Comparison of ENCODE assay signal across 24 mouse cellular contexts in the genomic region with DNA sequence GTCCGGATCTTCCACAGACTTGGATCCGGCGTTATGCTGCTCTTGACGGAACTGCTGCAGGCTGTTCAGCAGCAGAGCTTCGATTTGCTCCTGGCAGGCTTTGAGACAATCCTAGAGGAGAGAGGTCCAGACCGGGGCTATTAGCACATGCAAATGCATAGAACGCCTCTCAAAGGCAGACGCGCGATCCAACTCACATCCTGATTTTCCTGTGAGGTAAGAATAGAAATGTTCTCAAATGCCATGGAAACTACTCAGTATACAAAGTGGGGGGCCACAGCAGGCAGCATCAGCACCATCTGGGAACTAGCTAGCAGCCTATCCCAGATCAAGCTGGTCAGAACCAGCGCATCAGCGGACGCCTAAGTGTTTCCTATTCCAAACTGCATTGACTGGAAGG. TPM values are rescaled to one million over a fixed set of nuclear protein-coding genes. Genes with fewer than 3 reads are reported as not detected.
A peak's percentile ranks its signal among the peaks of the same experiment; 100 is the strongest.
DNase-seq lines count a peak whose midpoint lies in the region; ATAC-seq and TF ChIP-seq lines count a peak whose summit lies in the region.
"Had no signal": no experiment of that assay in that cellular context is flagged by ENCODE, and none has a peak within 500 bp of the region (broad histone marks: within the 10 kb centered on the region; RNA-seq: fewer than 3 reads in every experiment).

No protein-coding gene starts in this region.

- TF ChIP-seq EP300 in ES-Bruce4 (IDR thresholded peaks at IDR 0.05; ENCODE audit: insufficient read depth, low read depth, low read length) = peak; percentile 54

- H3K4me3 ChIP-seq in hindbrain, embryonic 16.5 days (ENCODE audit: low read length) = no peak overlapping the region
- H3K4me3 ChIP-seq in hindbrain, embryonic 14.5 days (replicated peaks; ENCODE audit: low read length) = no peak overlapping the region
- no peak overlapping the region for H3K4me3 ChIP-seq in ES-Bruce4 (ENCODE audit: low read depth, low read length)
- H3K4me3 ChIP-seq in midbrain, embryonic 16.5 days (ENCODE audit: low read depth, low read length) = no peak overlapping the region
- H3K4me3 ChIP-seq: layer of hippocampus, adult 2 months; neural tube, embryonic 12.5 days had no signal

- no peaks in the 10 kb centered on the region for H3K4me1 ChIP-seq in hindbrain, embryonic 16.5 days (ENCODE audit: control insufficient read depth, insufficient read depth, low read depth, low read length)
- H3K4me1 ChIP-seq in hindbrain, embryonic 14.5 days (replicated peaks; ENCODE audit: control insufficient read depth, insufficient read depth, low read length) = no peaks in the 10 kb centered on the region; the same call in 1 of the 2 replicates
- peaks cover 1% of the 10 kb centered on the region for H3K4me1 ChIP-seq in ES-Bruce4 (ENCODE audit: control insufficient read depth, insufficient read depth, low read length)
- peaks cover 6% of the 10 kb centered on the region for H3K4me1 ChIP-seq in midbrain, embryonic 16.5 days (ENCODE audit: control insufficient read depth, insufficient read depth, low read length)

- no peak overlapping the region; the same call in 1 of the 2 replicates for H3K9ac ChIP-seq in hindbrain, embryonic 16.5 days (ENCODE audit: low read depth, low read length)
- H3K9ac ChIP-seq in hindbrain, embryonic 14.5 days = no peak overlapping the region
- no peak overlapping the region for H3K9ac ChIP-seq in ES-Bruce4 (ENCODE audit: low read depth, poor library complexity, severe bottlenecking)
- 0 out of 2 replicates have a peak overlapping the region, but pooled peaks have one; percentile 3 for H3K9ac ChIP-seq in midbrain, embryonic 16.5 days (ENCODE audit: low read depth, low read length)
- H3K9ac ChIP-seq: neural tube, embryonic 12.5 days had no signal

- WGBS in hindbrain, embryonic 16.5 days = 48% methylated on average over 13 of the region's 13 CpGs
- WGBS in hindbrain, embryonic 14.5 days = 65% methylated on average over 13 of the region's 13 CpGs
- WGBS in midbrain, embryonic 16.5 days = 51% methylated on average over 13 of the region's 13 CpGs

- H3K9me3 ChIP-seq in hindbrain, embryonic 16.5 days (ENCODE audit: control insufficient read depth, low read length) = no peaks in the 10 kb centered on the region
- H3K9me3 ChIP-seq in hindbrain, embryonic 14.5 days (ENCODE audit: control insufficient read depth, low read length) = no peaks in the 10 kb centered on the region
- H3K9me3 ChIP-seq in ES-Bruce4 (replicated peaks; ENCODE audit: control insufficient read depth, insufficient read depth, low read length, poor library complexity, severe bottlenecking) = no peaks in the 10 kb centered on the region
- no peaks in the 10 kb centered on the region for H3K9me3 ChIP-seq in midbrain, embryonic 16.5 days (replicated peaks; ENCODE audit: control insufficient read depth, low read length, poor library complexity, severe bottlenecking)
- H3K9me3 ChIP-seq: neural tube, embryonic 12.5 days had no signal

- no peaks in the 10 kb centered on the region for H3K36me3 ChIP-seq in hindbrain, embryonic 16.5 days (ENCODE audit: control insufficient read depth, insufficient read depth, low read length)
- H3K36me3 ChIP-seq in hindbrain, embryonic 14.5 days (replicated peaks; ENCODE audit: control insufficient read depth, insufficient read depth) = no peaks in the 10 kb centered on the region
- H3K36me3 ChIP-seq in ES-Bruce4 (ENCODE audit: control insufficient read depth, insufficient read depth, low read length, poor library complexity, severe bottlenecking) = no peaks in the 10 kb centered on the region
- H3K36me3 ChIP-seq in midbrain, embryonic 16.5 days (ENCODE audit: control insufficient read depth, insufficient read depth, low read length) = no peaks in the 10 kb centered on the region

- TF ChIP-seq CTCF in ES-Bruce4 (IDR thresholded peaks at IDR 0.05; ENCODE audit: low read depth, low read length) = no peak
- no peak for TF ChIP-seq CTCF in brain, embryonic 14.5 days (IDR thresholded peaks at IDR 0.05; ENCODE audit: borderline replicate concordance, extremely low read depth, insufficient read depth, insufficient read length)

- no peak overlapping the region for H3K27ac ChIP-seq in hindbrain, embryonic 16.5 days (ENCODE audit: low read depth, low read length)
- H3K27ac ChIP-seq in hindbrain, embryonic 14.5 days = no peak overlapping the region
- H3K27ac ChIP-seq in ES-Bruce4 (ENCODE audit: insufficient read depth, low read length) = no peak overlapping the region
- no peak overlapping the region for H3K27ac ChIP-seq in midbrain, embryonic 16.5 days (ENCODE audit: low read length)
- H3K27ac ChIP-seq: layer of hippocampus, adult 2 months; neural tube, embryonic 12.5 days had no signal

- ATAC-seq in hindbrain, embryonic 16.5 days = 0 out of 2 replicates have a peak, but pooled peaks have one; percentile 10
- no peak for ATAC-seq in hindbrain, embryonic 14.5 days (ENCODE audit: low FRiP score)
- no peak for ATAC-seq in midbrain, embryonic 16.5 days
- ATAC-seq: lung, postnatal 0 days had no signal

- H3K27me3 ChIP-seq in hindbrain, embryonic 16.5 days (replicated peaks; ENCODE audit: control insufficient read depth, insufficient read depth, low read length) = no peaks in the 10 kb centered on the region
- H3K27me3 ChIP-seq in hindbrain, embryonic 14.5 days (ENCODE audit: control insufficient read depth, insufficient read depth, low read length) = no peaks in the 10 kb centered on the region
- no peaks in the 10 kb centered on the region for H3K27me3 ChIP-seq in ES-Bruce4 (ENCODE audit: control insufficient read depth, insufficient read depth, low read length, poor library complexity, severe bottlenecking)
- H3K27me3 ChIP-seq in midbrain, embryonic 16.5 days (ENCODE audit: control insufficient read depth, insufficient read depth, low read depth, low read length) = no peaks in the 10 kb centered on the region
- H3K27me3 ChIP-seq: neural tube, embryonic 12.5 days had no signal

- TF ChIP-seq POLR2A in ES-Bruce4 (IDR thresholded peaks at IDR 0.05; ENCODE audit: insufficient read depth, low read length) = no peak
- TF ChIP-seq POLR2A in brain, embryonic 14.5 days (IDR thresholded peaks at IDR 0.05; ENCODE audit: borderline replicate concordance, extremely low read depth, insufficient read depth, insufficient read length, poor library complexity, severe bottlenecking) = no peak

- DNase-seq in hindbrain, embryonic 14.5 days (ENCODE audit: low spot score) = no peak
- peak; percentile 83 for DNase-seq in brain, embryonic 14.5 days (ENCODE audit: low read depth)
- DNase-seq in kidney, postnatal 14 days = no peak
- DNase-seq in spleen, postnatal 14 days (ENCODE audit: low spot score in 2 of 2) = no peak
- DNase-seq: adrenal gland, postnatal 25 days; cerebellum, adult 18-20 months; cerebellum, postnatal 36 days; gastrocnemius, postnatal 10 days; heart, adult 18-20 months; heart, postnatal 36 days; kidney, adult 11 months; layer of hippocampus, postnatal 36 days; liver; thymus, adult 18-20 months had no signal

- H3K4me2 ChIP-seq in hindbrain, embryonic 16.5 days (ENCODE audit: low read length) = no peak overlapping the region
- no peak overlapping the region for H3K4me2 ChIP-seq in hindbrain, embryonic 14.5 days (replicated peaks)
- 0 out of 2 replicates have a peak overlapping the region, but pooled peaks have one; percentile 9 for H3K4me2 ChIP-seq in midbrain, embryonic 16.5 days (ENCODE audit: low read length)
- H3K4me2 ChIP-seq: neural tube, embryonic 12.5 days had no signal

RNA-seq across cellular contexts. Expression of gene Tigar, which starts 21.0 kb away (rescaled TPM):
- 6.0 and 8.6 TPM in 2 replicates for polyA plus RNA-seq in hindbrain, embryonic 16.5 days (2015; fragmentation: Nextera tagmentation; extraction: Ambion mirVana)
- 6.5 and 6.9 TPM in 2 replicates for polyA plus RNA-seq in hindbrain, embryonic 14.5 days (2014; fragmentation: Nextera tagmentation; extraction: Ambion mirVana)
- 32.4 and 37.6 TPM in 2 replicates for polyA plus RNA-seq in ES-Bruce4 (2011; ENCODE audit: insufficient read depth, insufficient read length, low read depth, missing spikeins)
- 11.6 and 12.1 TPM in 2 replicates for polyA plus RNA-seq in brain, embryonic 14.5 days (2012; rRNA removed)
- polyA plus RNA-seq in midbrain, embryonic 16.5 days (2015; fragmentation: Nextera tagmentation; extraction: Ambion mirVana) = 5.9 and 7.4 TPM in 2 replicates

RNA-seq across cellular contexts. Expression of gene Ccnd2, which starts 21.6 kb away (rescaled TPM):
- 248 and 340 TPM in 2 replicates for polyA plus RNA-seq in hindbrain, embryonic 16.5 days (2015; fragmentation: Nextera tagmentation; extraction: Ambion mirVana)
- polyA plus RNA-seq in hindbrain, embryonic 14.5 days (2014; fragmentation: Nextera tagmentation; extraction: Ambion mirVana) = 163 and 239 TPM in 2 replicates
- 12.4 and 18.2 TPM in 2 replicates for polyA plus RNA-seq in ES-Bruce4 (2011; ENCODE audit: insufficient read depth, insufficient read length, low read depth, missing spikeins)
- polyA plus RNA-seq in brain, embryonic 14.5 days (2012; rRNA removed) = 125 and 131 TPM in 2 replicates
- 245 and 326 TPM in 2 replicates for polyA plus RNA-seq in midbrain, embryonic 16.5 days (2015; fragmentation: Nextera tagmentation; extraction: Ambion mirVana)

RNA-seq across cellular contexts. Expression of gene Fgf23, which starts 57.7 kb away (rescaled TPM):
- 0.30 and 0.33 TPM in 2 replicates for polyA plus RNA-seq in hindbrain, embryonic 16.5 days (2015; fragmentation: Nextera tagmentation; extraction: Ambion mirVana)
- polyA plus RNA-seq in hindbrain, embryonic 14.5 days (2014; fragmentation: Nextera tagmentation; extraction: Ambion mirVana) = 0.11 and 0.18 TPM in 2 replicates
- polyA plus RNA-seq in ES-Bruce4 (2011; ENCODE audit: insufficient read depth, insufficient read length, low read depth, missing spikeins) = 0.33 and 0.49 TPM in 2 replicates
- polyA plus RNA-seq in brain, embryonic 14.5 days (2012; rRNA removed) = 0.29 and 0.34 TPM in 2 replicates
- polyA plus RNA-seq in midbrain, embryonic 16.5 days (2015; fragmentation: Nextera tagmentation; extraction: Ambion mirVana) = 0.26 and 0.39 TPM in 2 replicates
- polyA plus RNA-seq: C2C12; kidney, embryonic 16.5 days; liver, embryonic 16.5 days; lung, postnatal 0 days; neural tube, embryonic 12.5 days; stomach, embryonic 14.5 days had no signal
